Mouse (Mus musculus) left cerebral cortex, adult 2 months (tissue): ENCODE data around the gene Ppp1r37. TPM values are rescaled to one million over a fixed set of nuclear protein-coding genes. Genes with fewer than 3 reads are reported as not detected.
"Not testable (repeated sequence)": the region's sequence is repeated elsewhere in the genome, so short reads cannot be mapped to it uniquely, and the experiment has no call there.

Experiments
- DNase-seq, 2 experiments: peaks; one replicate each; pipeline ENCODE4 v3.0.0; 2021 to 2022; ENCODE audit warnings: low spot score in 2 of 2, mixed read lengths in 1 of 2; ENCODE audit errors: extremely low spot score in 1 of 2
- H3K27ac ChIP-seq: fragments of 200-600 bp; 2 replicates; pipeline ENCODE4 v1.8.1; 2022
- H3K4me3 ChIP-seq: fragments of 200-600 bp; 2 replicates; pipeline ENCODE4 v1.8.1; 2022
- CTCF ChIP-seq: fragments of 200-600 bp; IDR thresholded peaks from 2 replicates; pipeline ENCODE4 v1.8.1; 2022; ENCODE audit warnings: antibody characterized with exemption, mild to moderate bottlenecking, moderate library complexity
- intact Hi-C: fragments of 180-260 bp; cut with DNase I; formaldehyde crosslinking; loops from one replicate; pipeline ENCODE4 v1.15.1; 2025
- long read RNA-seq, 2 experiments: library from polyadenylated mRNA; stranded (forward); transcript quantifications; one replicate each; pipeline ENCODE4 v2.0.0; 2021; ENCODE audit warnings: borderline mapping rate in 2 of 2
- total RNA-seq, 2 experiments: library from RNA; stranded (reverse); gene quantifications; 2 replicates each; pipeline ENCODE4 v1.2.3; 2021

The Ppp1r37 gene
- 100 to 1,000 TPM; 148 to 150 TPM for total RNA-seq
- long read RNA-seq, experiment 1, transcript Ppp1r37-201 (13 exons, 3,816 nt) = major isoform, 30 of 54 reads
- long read RNA-seq, experiment 1, partial matches to known transcripts = 1 of 54 reads
- long read RNA-seq, experiment 1, other reads (novel, unspliced or antisense) = 22 of 54 reads
- long read RNA-seq, experiment 2, transcript Ppp1r37-201 (13 exons, 3,816 nt) = major isoform, 16 of 40 reads
- long read RNA-seq, experiment 2, partial matches to known transcripts = 4 of 40 reads
- long read RNA-seq, experiment 2, other reads (novel, unspliced or antisense) = 20 of 40 reads

GRCm38 (mm10) chr7:19562643-19563410, at the start of gene Ppp1r37:
Gene Ppp1r37 (minus strand): TSS chr7:19563076.
- intact Hi-C loops = loop anchor here (2.0 to 5.0 kb wide), 2 partner anchors 56 to 104 kb away; partner anchors contain the start of genes Bloc1s3, Mark4 and Trappc6a
- DNase-seq = peak in 1 of 2 experiments; percentile 13
- Histone ChIP-seq H3K4me3 (peak within 1 kb of the TSS; percentile 96), H3K27ac (peak within 1 kb of the TSS; percentile 99)
- no peak for TF ChIP-seq CTCF

GRCm38 (mm10) chr7:19610969-19611368, 48.1 kb upstream of the Ppp1r37 start:
- no peak for DNase-seq
- TF ChIP-seq CTCF = peak; percentile 14
- H3K27ac ChIP-seq = no peak overlapping the region
- intact Hi-C loops = no loop called here
- H3K4me3 ChIP-seq = no peak overlapping the region

GRCm38 (mm10) chr7:19609641-19610332, 46.9 kb upstream of the Ppp1r37 start:
- no peak for DNase-seq
- no peak for TF ChIP-seq CTCF
- Histone ChIP-seq H3K27ac (no peak overlapping the region), H3K4me3 (no peak overlapping the region)
- intact Hi-C loops = no loop called here

- no peak; the same call in 1 of the 2 replicates for TF ChIP-seq CTCF
- no peak overlapping the region for H3K4me3 ChIP-seq
- no peak for DNase-seq
- intact Hi-C loops = no loop called here
- no peak overlapping the region for H3K27ac ChIP-seq
Observed at GRCm38 (mm10) chr7:19607291-19607690, 44.4 kb upstream of the Ppp1r37 start.

GRCm38 (mm10) chr7:19604606-19605214, 41.8 kb upstream of the Ppp1r37 start:
- DNase-seq, intact Hi-C loops: not testable (repeated sequence)
- Histone ChIP-seq H3K4me3 (peak overlapping the region; percentile 91), H3K27ac (peak overlapping the region; percentile 94)

GRCm38 (mm10) chr7:19603849-19604605, 41.2 kb upstream of the Ppp1r37 start, which contains the start of gene Clasrp:
Gene Clasrp (minus strand): TSS chr7:19604486.
- peak; percentile 92 to 93 for DNase-seq
- intact Hi-C loops = no loop called here
- TF ChIP-seq CTCF = no peak

GRCm38 (mm10) chr7:19603055-19603454, 40.2 kb upstream of the Ppp1r37 start:
- TF ChIP-seq CTCF = no peak
- peak overlapping the region; percentile 94; the same call in 1 of the 2 replicates for H3K27ac ChIP-seq
- intact Hi-C loops = no loop called here

More at GRCm38 (mm10) chr7:19603849-19604605, 41.2 kb upstream of the Ppp1r37 start, which contains the start of gene Clasrp:
- Histone ChIP-seq H3K4me3 (peak within 1 kb of the TSS; percentile 91), H3K27ac (peak within 1 kb of the TSS; percentile 94)

GRCm38 (mm10) chr7:19600562-19600961, 37.7 kb upstream of the Ppp1r37 start:
- peak in 1 of 2 experiments; percentile 34 for DNase-seq
- TF ChIP-seq CTCF = no peak
- intact Hi-C loops = no loop called here
- H3K27ac ChIP-seq = peak overlapping the region; percentile 61
- no peak overlapping the region for H3K4me3 ChIP-seq

More at GRCm38 (mm10) chr7:19603055-19603454, 40.2 kb upstream of the Ppp1r37 start:
- no peak for DNase-seq
- H3K4me3 ChIP-seq = peak overlapping the region; percentile 91

- no peak for DNase-seq
- H3K27ac ChIP-seq = no peak overlapping the region
- no peak overlapping the region for H3K4me3 ChIP-seq
- TF ChIP-seq CTCF = no peak
- intact Hi-C loops = no loop called here
Observed at GRCm38 (mm10) chr7:19593061-19593730, 30.3 kb upstream of the Ppp1r37 start.

- peak; percentile 67 to 68 for DNase-seq
- peak overlapping the region; percentile 62 for H3K27ac ChIP-seq
- intact Hi-C loops = loop anchor here (2.0 kb wide), 1 partner anchor 29 kb away; no protein-coding TSS in a partner anchor
- TF ChIP-seq CTCF = peak; percentile 89
- H3K4me3 ChIP-seq = no peak overlapping the region
Observed at GRCm38 (mm10) chr7:19589917-19590316, 27.0 kb upstream of the Ppp1r37 start.
